Mouse (Mus musculus) liver, embryonic 11.5 days (tissue): Measurements from ENCODE around the gene Rpl26. TPM values are rescaled to one million over a fixed set of nuclear protein-coding genes. Genes with fewer than 3 reads are reported as not detected.

Experiments
- ATAC-seq: fragments of 200-750 bp; cut with Nextera tagmentation; replicated peaks from 2 replicates; pipeline ENCODE4 v1.8.0; 2017; ENCODE audit warnings: moderate number of reproducible peaks, mild to moderate bottlenecking, moderate TSS enrichment, moderate library complexity; ENCODE audit not compliant: low FRiP score
- DNase-seq: peaks from one replicate; pipeline ENCODE4 v3.0.0-alpha.2; 2017; ENCODE audit warnings: low spot score
- H3K27ac ChIP-seq: fragments of 300-500 bp; sonication (generic); 2 replicates; pipeline ENCODE4 v1.5.1; 2014; ENCODE audit warnings: mild to moderate bottlenecking, low read depth, low read length, control low read depth
- H3K27me3 ChIP-seq: fragments of 300-500 bp; sonication (generic); replicated peaks from 2 replicates; pipeline ENCODE4 v1.6.1; 2014; ENCODE audit warnings: low read length, mixed read lengths; ENCODE audit not compliant: control insufficient read depth, insufficient read depth
- H3K36me3 ChIP-seq: fragments of 300-500 bp; sonication (generic); 2 replicates; pipeline ENCODE4 v1.6.1; 2014; ENCODE audit warnings: mild to moderate bottlenecking, low read length, moderate library complexity, mixed read lengths; ENCODE audit not compliant: control insufficient read depth, insufficient read depth
- H3K4me1 ChIP-seq: fragments of 300-500 bp; sonication (generic); replicated peaks from 2 replicates; pipeline ENCODE4 v1.6.1; 2014; ENCODE audit warnings: low read length, mixed read lengths; ENCODE audit not compliant: control insufficient read depth, insufficient read depth
- H3K4me2 ChIP-seq: fragments of 300-500 bp; sonication (generic); 2 replicates; pipeline ENCODE4 v1.6.1; 2014; ENCODE audit warnings: mild to moderate bottlenecking, control low read depth, moderate library complexity
- H3K4me3 ChIP-seq: fragments of 300-500 bp; sonication (generic); 2 replicates; pipeline ENCODE4 v1.5.1; 2014; ENCODE audit warnings: low read depth, low read length, control low read depth
- H3K9ac ChIP-seq: fragments of 300-500 bp; sonication (generic); 2 replicates; pipeline ENCODE4 v1.6.1; 2014; ENCODE audit warnings: low read depth, low read length, control low read depth
- H3K9me3 ChIP-seq: fragments of 300-500 bp; sonication (generic); 2 replicates; pipeline ENCODE4 v1.6.1; 2016; ENCODE audit warnings: low read length, inconsistent platforms, mixed read lengths; ENCODE audit not compliant: control insufficient read depth
- WGBS: fragments of 180-500 bp; shearing (Covaris S2); extraction: QIAGEN DNeasy Blood & Tissue Kit; methylation state at CpG from one replicate; pipeline ENCODE4 v1.1.7; 2014; 5-methylcytosine and 5-hydroxymethylcytosine counted together
- polyA plus RNA-seq: library from polyadenylated mRNA; unstranded; fragments of >200 nt; fragmentation: Nextera tagmentation; extraction: Ambion mirVana; gene quantifications from 2 replicates; pipeline ENCODE4 v1.2.1, GENCODE M21; 2014

Rpl26 gene
- polyA plus RNA-seq, 1 experiment from 2014 or later = 1,388 TPM

- peaks cover 7% of the 10 kb centered on the region for H3K4me1 ChIP-seq
- peak overlapping the region; percentile 39 for H3K4me3 ChIP-seq
- no peak overlapping the region for H3K9ac ChIP-seq
- H3K27me3 ChIP-seq = peaks cover 53% of the 10 kb centered on the region
- peak overlapping the region; percentile 62 for H3K4me2 ChIP-seq
- no peak for DNase-seq
- 23% methylated on average over 13 of the region's 13 CpGs for WGBS
- no peak for ATAC-seq
- H3K36me3 ChIP-seq = no peaks in the 10 kb centered on the region
- no peak overlapping the region for H3K27ac ChIP-seq
- no peaks in the 10 kb centered on the region for H3K9me3 ChIP-seq
These were observed 52.5 kb downstream of the Rpl26 start for GRCm38 (mm10) chr11:68953903-68954302.

- Histone ChIP-seq H3K4me1 (peaks cover 7% of the 10 kb centered on the region), H3K27me3 (peaks cover 53% of the 10 kb centered on the region), H3K9me3 (no peaks in the 10 kb centered on the region), H3K4me3 (peak overlapping the region; percentile 39), H3K27ac (no peak overlapping the region), H3K9ac (0 out of 2 replicates have a peak overlapping the region, but pooled peaks have one; percentile 26), H3K36me3 (no peaks in the 10 kb centered on the region), H3K4me2 (peak overlapping the region; percentile 62)
- DNase-seq (no peak), ATAC-seq (no peak)
- 5% methylated on average over 17 of the region's 17 CpGs for WGBS
These were observed 53.0 kb downstream of the Rpl26 start for GRCm38 (mm10) chr11:68954408-68954807.

- WGBS = 70% methylated on average over 5 of the region's 5 CpGs
- ATAC-seq (no peak), DNase-seq (no peak)
- no peak overlapping the region for H3K27ac ChIP-seq
- H3K4me2 ChIP-seq = peak overlapping the region; percentile 62
- H3K27me3 ChIP-seq = peaks cover 53% of the 10 kb centered on the region
- H3K4me1 ChIP-seq = peaks cover 7% of the 10 kb centered on the region
- no peaks in the 10 kb centered on the region for H3K9me3 ChIP-seq
- no peak overlapping the region for H3K9ac ChIP-seq
- no peaks in the 10 kb centered on the region for H3K36me3 ChIP-seq
- 0 out of 2 replicates have a peak overlapping the region, but pooled peaks have one; percentile 6 for H3K4me3 ChIP-seq
These were observed 54.1 kb downstream of the Rpl26 start for GRCm38 (mm10) chr11:68955473-68955872.

- DNase-seq = no peak
- 38% methylated on average over 3 of the region's 3 CpGs for WGBS
- peaks cover 53% of the 10 kb centered on the region for H3K27me3 ChIP-seq
- no peak overlapping the region for H3K4me2 ChIP-seq
- no peak overlapping the region for H3K9ac ChIP-seq
- H3K9me3 ChIP-seq = no peaks in the 10 kb centered on the region
- H3K4me1 ChIP-seq = peaks cover 7% of the 10 kb centered on the region
- ATAC-seq = no peak
- H3K36me3 ChIP-seq = no peaks in the 10 kb centered on the region
- no peak overlapping the region for H3K4me3 ChIP-seq
- H3K27ac ChIP-seq = no peak overlapping the region
These were observed 54.7 kb downstream of the Rpl26 start for GRCm38 (mm10) chr11:68956107-68956506.

Other genes starting within 250 kb of the Rpl26 start
- gene Myh10, start 210.0 kb upstream of the Rpl26 start, polyA plus RNA-seq = 70.3 and 76.5 TPM in 2 replicates
- 47.8 and 53.9 TPM in 2 replicates for gene Ndel1, start 29.7 kb upstream of the Rpl26 start, polyA plus RNA-seq
- gene Rnf222, start 13.0 kb upstream of the Rpl26 start, polyA plus RNA-seq = 0.10 and 0.16 TPM in 2 replicates
- not detected in 2 replicates for gene Odf4, start 25.5 kb downstream of the Rpl26 start, polyA plus RNA-seq
- 5.8 and 6.8 TPM in 2 replicates for gene Arhgef15, start 55.9 kb downstream of the Rpl26 start, polyA plus RNA-seq
- 1.4 and 1.7 TPM in 2 replicates for gene Slc25a35, start 66.5 kb downstream of the Rpl26 start, polyA plus RNA-seq
- gene Rangrf, start 73.6 kb downstream of the Rpl26 start, polyA plus RNA-seq = 94.4 and 97.5 TPM in 2 replicates
- 60.2 and 64.9 TPM in 2 replicates for gene Pfas, start 106.9 kb downstream of the Rpl26 start, polyA plus RNA-seq
- 57.5 and 60.5 TPM in 2 replicates for gene Ctc1, start 114.3 kb downstream of the Rpl26 start, polyA plus RNA-seq
- 168 and 170 TPM in 2 replicates for gene Aurkb, start 144.1 kb downstream of the Rpl26 start, polyA plus RNA-seq
- gene Borcs6, start 158.1 kb downstream of the Rpl26 start, polyA plus RNA-seq = 5.9 and 6.6 TPM in 2 replicates
- 39.1 and 43.5 TPM in 2 replicates for gene Tmem107, start 169.2 kb downstream of the Rpl26 start, polyA plus RNA-seq
- gene Vamp2, start 186.9 kb downstream of the Rpl26 start, polyA plus RNA-seq = 47.2 and 56.0 TPM in 2 replicates
- gene Per1, start 193.6 kb downstream of the Rpl26 start, polyA plus RNA-seq = 6.2 and 6.6 TPM in 2 replicates
- gene Hes7, start 218.8 kb downstream of the Rpl26 start, polyA plus RNA-seq = 0.55 and 0.59 TPM in 2 replicates
- 0.10 and 0.22 TPM in 2 replicates for gene 9130213A22Rik, start 221.0 kb downstream of the Rpl26 start, polyA plus RNA-seq
- gene Aloxe3, start 224.3 kb downstream of the Rpl26 start, polyA plus RNA-seq = 0.48 TPM in 1 of 2 replicates, not detected in the other